Mouse (Mus musculus) cerebellum, postnatal 25 days (tissue): ENCODE data around the gene Higd1b.
A peak's percentile ranks its signal among the peaks of the same experiment; 100 is the strongest.

ENCODE experiments used
- DNase-seq, 2 experiments: peaks; one replicate each; pipeline ENCODE4 v3.0.0; 2021; ENCODE audit warnings: mixed read lengths in 2 of 2

Higd1b gene

GRCm38 (mm10) chr11:102838616-102839150, 3.0 kb downstream of the Higd1b start:
- DNase-seq = no peak

GRCm38 (mm10) chr11:102845926-102846325, 10.3 kb downstream of the Higd1b start:
- no peak for DNase-seq

- DNase-seq = peak; percentile 81 to 88
These were observed 16.2 kb downstream of the Higd1b start for GRCm38 (mm10) chr11:102851883-102852282.

- no peak for DNase-seq
These were observed 18.1 kb downstream of the Higd1b start for GRCm38 (mm10) chr11:102853760-102854159.

GRCm38 (mm10) chr11:102855941-102856340, 20.3 kb downstream of the Higd1b start:
- DNase-seq = no peak

GRCm38 (mm10) chr11:102858951-102859350, 23.3 kb downstream of the Higd1b start:
- DNase-seq = peak; percentile 51 to 60

GRCm38 (mm10) chr11:102859933-102860332, 24.3 kb downstream of the Higd1b start:
- DNase-seq = peak; percentile 67

GRCm38 (mm10) chr11:102864272-102864671, 28.6 kb downstream of the Higd1b start:
- DNase-seq = peak; percentile 70 to 86

GRCm38 (mm10) chr11:102874801-102875334, 39.2 kb downstream of the Higd1b start:
- DNase-seq = peak; percentile 82 to 87

- no peak for DNase-seq
These were observed 43.9 kb downstream of the Higd1b start for GRCm38 (mm10) chr11:102879558-102879957.

GRCm38 (mm10) chr11:102880585-102881313, 45.1 kb downstream of the Higd1b start, which contains the start of the genes Eftud2 and Ccdc103:
Gene Eftud2, minus strand, starts transcription at chr11:102880985.
Gene Ccdc103, plus strand, starts transcription at chr11:102881204.
- DNase-seq = peak; percentile 94 to 95

- no peak for DNase-seq
These were observed 45.9 kb downstream of the Higd1b start for GRCm38 (mm10) chr11:102881314-102882198.

- no peak for DNase-seq
These were observed 49.1 kb downstream of the Higd1b start, which contains the start of gene Fam187a for GRCm38 (mm10) chr11:102884616-102885219. Gene Fam187a, plus strand, starts transcription at chr11:102885169.

GRCm38 (mm10) chr11:102887433-102887832, 51.8 kb downstream of the Higd1b start:
- DNase-seq = no peak
